Mouse (Mus musculus) kidney, embryonic 15.5 days (tissue): ENCODE results near the gene Ddx43. TPM values are rescaled to one million over a fixed set of nuclear protein-coding genes. Genes with fewer than 3 reads are reported as not detected.
A peak's percentile ranks its signal among the peaks of the same experiment; 100 is the strongest.

Experiments used
- ATAC-seq: fragments of 200-750 bp; cut with Nextera tagmentation; replicated peaks from 2 replicates; pipeline ENCODE4 v1.8.0; 2017; ENCODE audit warnings: moderate TSS enrichment; ENCODE audit not compliant: low FRiP score
- H3K27ac ChIP-seq: fragments of 300-500 bp; sonication (generic); 2 replicates; pipeline ENCODE4 v1.5.1; 2015; ENCODE audit warnings: mild to moderate bottlenecking, inconsistent platforms
- H3K27me3 ChIP-seq: fragments of 300-500 bp; sonication (generic); 2 replicates; pipeline ENCODE4 v1.6.1; 2015; ENCODE audit warnings: inconsistent platforms
- H3K36me3 ChIP-seq: fragments of 300-500 bp; sonication (generic); 2 replicates; pipeline ENCODE4 v1.6.1; 2015; ENCODE audit warnings: inconsistent platforms
- H3K4me1 ChIP-seq: fragments of 300-500 bp; sonication (generic); 2 replicates; pipeline ENCODE4 v1.6.1; 2015; ENCODE audit warnings: inconsistent platforms
- H3K4me2 ChIP-seq: fragments of 300-500 bp; sonication (generic); 2 replicates; pipeline ENCODE4 v1.6.1; 2015; ENCODE audit warnings: moderate library complexity, mild to moderate bottlenecking, inconsistent platforms
- H3K4me3 ChIP-seq: fragments of 300-500 bp; sonication (generic); replicated peaks from 2 replicates; pipeline ENCODE4 v1.5.1; 2015; ENCODE audit warnings: mild to moderate bottlenecking, inconsistent platforms
- H3K9ac ChIP-seq: fragments of 300-500 bp; sonication (generic); 2 replicates; pipeline ENCODE4 v1.6.1; 2015; ENCODE audit warnings: mild to moderate bottlenecking, inconsistent platforms
- H3K9me3 ChIP-seq: fragments of 300-500 bp; sonication (generic); replicated peaks from 2 replicates; pipeline ENCODE4 v1.6.1; 2016; ENCODE audit warnings: inconsistent platforms
- WGBS: fragments of 180-500 bp; shearing (Covaris S2); methylation state at CpG from one replicate; pipeline ENCODE4 v1.1.7; 2015; ENCODE audit warnings: mixed read lengths; 5-methylcytosine and 5-hydroxymethylcytosine counted together
- polyA plus RNA-seq: library from polyadenylated mRNA; unstranded; fragments of >200 nt; fragmentation: Nextera tagmentation; extraction: Ambion mirVana; gene quantifications from 2 replicates; pipeline ENCODE4 v1.2.1, GENCODE M21; 2015

Ddx43 gene
- polyA plus RNA-seq, 1 experiment from 2014 or later, result 0.31 TPM

- no peak overlapping the region for H3K9ac ChIP-seq
- H3K4me3 ChIP-seq, result no peak overlapping the region
- peaks cover 12% of the 10 kb centered on the region for H3K4me1 ChIP-seq
- H3K36me3 ChIP-seq, result no peaks in the 10 kb centered on the region
- 51% methylated on average over 6 of the region's 6 CpGs for WGBS
- no peaks in the 10 kb centered on the region for H3K9me3 ChIP-seq
- H3K27me3 ChIP-seq, result no peaks in the 10 kb centered on the region
- peak overlapping the region; percentile 65; the same call in 1 of the 2 replicates for H3K4me2 ChIP-seq
- no peak overlapping the region for H3K27ac ChIP-seq
- 0 out of 2 replicates have a peak, but pooled peaks have one; percentile 27 for ATAC-seq
These were observed 32.6 kb downstream of the Ddx43 start for GRCm38 (mm10) chr9:78428185-78428584.

- no peak overlapping the region for H3K4me3 ChIP-seq
- H3K27ac ChIP-seq, result no peak overlapping the region
- 0 out of 2 replicates have a peak, but pooled peaks have one; percentile 15 for ATAC-seq
- peaks cover 12% of the 10 kb centered on the region for H3K4me1 ChIP-seq
- no peaks in the 10 kb centered on the region for H3K36me3 ChIP-seq
- H3K27me3 ChIP-seq, result no peaks in the 10 kb centered on the region
- no peaks in the 10 kb centered on the region for H3K9me3 ChIP-seq
- no peak overlapping the region for H3K4me2 ChIP-seq
- WGBS, result 83% methylated on average over 4 of the region's 4 CpGs
- no peak overlapping the region for H3K9ac ChIP-seq
These were observed 33.4 kb downstream of the Ddx43 start for GRCm38 (mm10) chr9:78428870-78429432.

- no peak for ATAC-seq
- WGBS, result 53% methylated on average over 2 of the region's 2 CpGs
These were observed 34.0 kb downstream of the Ddx43 start for GRCm38 (mm10) chr9:78429551-78429950.

GRCm38 (mm10) chr9:78430486-78430885 is 34.9 kb downstream of the Ddx43 start:
- no peak for ATAC-seq
- H3K27me3 ChIP-seq, result no peaks in the 10 kb centered on the region
- H3K9me3 ChIP-seq, result no peaks in the 10 kb centered on the region
- H3K27ac ChIP-seq, result no peak overlapping the region
- no peak overlapping the region for H3K4me3 ChIP-seq
- no peak overlapping the region for H3K4me2 ChIP-seq
- H3K9ac ChIP-seq, result no peak overlapping the region
- WGBS, result 65% methylated on average over 6 of the region's 6 CpGs
- H3K36me3 ChIP-seq, result no peaks in the 10 kb centered on the region
- peaks cover 12% of the 10 kb centered on the region for H3K4me1 ChIP-seq

More at GRCm38 (mm10) chr9:78429551-78429950, 34.0 kb downstream of the Ddx43 start:
- Histone ChIP-seq H3K4me1 (peaks cover 12% of the 10 kb centered on the region), H3K27me3 (no peaks in the 10 kb centered on the region), H3K9me3 (no peaks in the 10 kb centered on the region), H3K4me3 (no peak overlapping the region), H3K36me3 (no peaks in the 10 kb centered on the region), H3K27ac (no peak overlapping the region), H3K9ac (no peak overlapping the region), H3K4me2 (no peak overlapping the region)

- no peaks in the 10 kb centered on the region for H3K9me3 ChIP-seq
- no peak overlapping the region for H3K9ac ChIP-seq
- H3K4me3 ChIP-seq, result no peak overlapping the region
- no peaks in the 10 kb centered on the region for H3K36me3 ChIP-seq
- H3K4me1 ChIP-seq, result peaks cover 10% of the 10 kb centered on the region
- no peak for ATAC-seq
- H3K27me3 ChIP-seq, result no peaks in the 10 kb centered on the region
- no peak overlapping the region for H3K27ac ChIP-seq
- H3K4me2 ChIP-seq, result no peak overlapping the region
- WGBS, result 91% methylated on average over 5 of the region's 5 CpGs
These were observed 36.9 kb downstream of the Ddx43 start for GRCm38 (mm10) chr9:78432471-78432870.

DNA sequence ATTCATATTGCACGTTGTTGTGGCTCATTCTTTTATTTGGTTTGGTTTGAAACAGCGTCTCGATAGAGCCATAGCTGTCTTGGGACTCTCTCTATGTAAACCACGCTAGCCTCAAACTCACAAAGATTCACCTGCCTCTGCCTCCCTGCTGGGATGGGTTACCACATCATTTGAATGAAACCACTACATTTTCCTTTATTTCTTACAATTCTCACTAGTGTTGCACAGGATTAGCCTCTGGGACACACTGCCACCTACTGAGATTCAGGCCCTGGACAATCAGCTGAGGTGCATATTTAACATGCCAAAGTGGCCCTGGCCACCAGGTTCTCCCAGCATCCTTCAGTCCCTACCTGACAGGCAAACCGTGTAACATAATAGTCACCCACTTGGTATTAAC is 43.8 kb downstream of the Ddx43 start:
- H3K36me3 ChIP-seq, result no peaks in the 10 kb centered on the region
- H3K9me3 ChIP-seq, result no peaks in the 10 kb centered on the region
- peaks cover 53% of the 10 kb centered on the region for H3K27me3 ChIP-seq
- no peak for ATAC-seq
- H3K4me2 ChIP-seq, result no peak overlapping the region
- H3K27ac ChIP-seq, result no peak overlapping the region
- H3K9ac ChIP-seq, result no peak overlapping the region
- WGBS, result 70% methylated on average over 5 of the region's 5 CpGs
- peaks cover 20% of the 10 kb centered on the region for H3K4me1 ChIP-seq
- H3K4me3 ChIP-seq, result no peak overlapping the region

DNA sequence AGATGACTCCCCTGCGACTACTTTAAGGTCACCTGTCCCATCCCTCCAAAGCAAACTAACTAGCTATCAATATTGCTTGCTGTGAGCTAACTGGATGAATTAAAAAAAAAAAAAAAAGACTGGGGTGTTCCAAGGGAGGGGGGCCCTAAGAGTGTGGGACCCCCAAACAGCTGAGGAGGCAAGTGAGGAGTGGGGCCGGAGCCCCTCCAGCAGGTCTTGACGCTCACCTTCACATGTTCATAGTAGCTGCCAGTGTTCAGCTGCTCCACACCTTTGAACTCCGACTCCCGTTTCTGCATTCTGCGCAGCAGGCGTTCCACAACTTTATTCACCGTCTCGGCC is 46.6 kb downstream of the Ddx43 start:
- Histone ChIP-seq H3K4me2 (peak overlapping the region; percentile 94), H3K9ac (peak overlapping the region; percentile 58), H3K36me3 (no peaks in the 10 kb centered on the region), H3K4me1 (peaks cover 20% of the 10 kb centered on the region), H3K9me3 (no peaks in the 10 kb centered on the region), H3K27me3 (peaks cover 78% of the 10 kb centered on the region), H3K4me3 (peak overlapping the region; percentile 57), H3K27ac (no peak overlapping the region)
- ATAC-seq, result peak; percentile 37; the same call in 1 of the 2 replicates
- 4% methylated on average over 9 of the region's 9 CpGs for WGBS

DNA sequence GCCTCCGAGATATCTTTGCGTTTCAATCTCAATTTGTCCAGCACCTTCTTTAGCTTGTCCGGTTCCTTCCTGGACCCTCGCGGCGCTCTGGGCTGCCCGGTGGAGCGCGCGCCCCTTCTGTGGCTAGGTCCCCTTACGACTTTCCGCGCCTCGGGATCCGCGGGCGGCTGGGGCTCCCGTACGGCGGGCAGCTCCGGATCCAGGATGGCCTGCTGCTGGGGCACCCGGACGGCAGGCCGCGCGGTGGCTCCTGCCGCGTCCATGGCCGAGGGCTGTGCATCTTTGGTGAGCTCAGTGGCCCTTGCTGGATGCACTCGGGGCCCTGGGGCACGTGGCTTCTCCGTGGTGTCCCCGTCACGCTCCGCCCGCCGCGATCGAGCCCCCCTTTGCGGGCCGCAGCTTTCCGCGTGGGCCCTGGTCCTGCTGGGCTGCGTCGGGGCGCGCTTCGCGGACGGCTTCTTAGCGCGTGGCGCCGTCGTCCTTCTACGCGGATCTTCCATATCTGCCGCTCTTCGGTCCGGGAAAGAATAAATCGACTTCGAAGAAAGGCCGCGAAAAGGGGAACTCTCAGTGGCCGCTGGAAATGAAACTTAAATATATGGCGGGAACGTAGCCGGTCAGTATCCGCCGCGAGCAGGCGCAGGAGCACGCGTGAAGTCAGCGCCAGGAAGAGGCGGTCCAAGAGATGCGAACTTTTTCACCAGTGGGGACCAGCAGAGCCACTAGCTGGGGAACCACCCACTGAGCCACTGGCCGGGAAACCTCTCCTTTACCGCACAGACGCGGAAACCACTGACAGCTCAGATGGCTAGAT is 47.2 kb downstream of the Ddx43 start, which contains the start of gene Cgas:
Gene Cgas, minus strand, starts transcription at position 659 of the 814 bp plus-strand sequence.
- Histone ChIP-seq H3K9ac (peak within 1 kb of the TSS; percentile 58), H3K4me2 (peak within 1 kb of the TSS; percentile 94), H3K4me1 (peaks cover 20% of the 10 kb centered on the region), H3K27me3 (peaks cover 78% of the 10 kb centered on the region), H3K27ac (no peak within 1 kb of the TSS), H3K36me3 (no peaks in the 10 kb centered on the region), H3K9me3 (no peaks in the 10 kb centered on the region), H3K4me3 (peak within 1 kb of the TSS; percentile 57)
- under 1% methylated on average over 81 of the region's 81 CpGs for WGBS
- peak; percentile 63 for ATAC-seq

GRCm38 (mm10) chr9:78447606-78447972 is 52.0 kb downstream of the Ddx43 start:
- peak overlapping the region; percentile 98 for H3K4me3 ChIP-seq
- peak overlapping the region; percentile 94 for H3K9ac ChIP-seq
- no peaks in the 10 kb centered on the region for H3K9me3 ChIP-seq
- H3K36me3 ChIP-seq, result peaks cover 26% of the 10 kb centered on the region
- peak overlapping the region; percentile 92; the same call in 1 of the 2 replicates for H3K27ac ChIP-seq
- H3K27me3 ChIP-seq, result peaks cover 44% of the 10 kb centered on the region
- WGBS, result 24% methylated on average over 9 of the region's 9 CpGs
- ATAC-seq, result no peak
- H3K4me2 ChIP-seq, result peak overlapping the region; percentile 70
- H3K4me1 ChIP-seq, result peaks cover 22% of the 10 kb centered on the region

GRCm38 (mm10) chr9:78447973-78448873 is 52.6 kb downstream of the Ddx43 start, which contains the start of the genes Mto1 and Gm17324:
Gene Mto1, plus strand, starts transcription at chr9:78448208.
Gene Gm17324, minus strand, starts transcription at chr9:78448786.
- H3K27me3 ChIP-seq, result peaks cover 37% of the 10 kb centered on the region
- no peaks in the 10 kb centered on the region for H3K9me3 ChIP-seq
- peak within 1 kb of the TSS; percentile 92 for H3K27ac ChIP-seq
- peak within 1 kb of the TSS; percentile 70 for H3K4me2 ChIP-seq
- peak within 1 kb of the TSS; percentile 98 for H3K4me3 ChIP-seq
- H3K36me3 ChIP-seq, result peaks cover 32% of the 10 kb centered on the region
- peak; percentile 95 for ATAC-seq
- under 1% methylated on average over 96 of the region's 96 CpGs for WGBS
- H3K9ac ChIP-seq, result peak within 1 kb of the TSS; percentile 94
- peaks cover 16% of the 10 kb centered on the region for H3K4me1 ChIP-seq

DNA sequence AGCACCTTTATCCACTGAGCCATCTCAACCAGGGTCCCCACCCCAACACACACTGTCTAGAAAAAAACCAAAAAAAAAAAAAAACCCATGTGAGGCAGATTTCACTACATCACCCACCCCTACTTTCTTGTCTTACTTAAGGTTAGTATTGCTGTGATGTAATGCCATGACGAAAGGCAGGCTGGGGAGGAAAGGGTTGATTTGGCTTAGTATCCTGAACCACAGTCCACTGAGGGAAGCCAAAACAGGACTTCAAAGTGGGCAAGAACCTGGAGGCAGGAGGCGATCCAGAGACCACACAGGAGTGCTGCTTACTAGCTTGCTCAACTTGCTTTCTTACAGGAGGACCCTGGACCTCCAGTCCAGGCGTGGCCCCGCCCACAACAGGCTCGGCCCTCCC is 54.8 kb downstream of the Ddx43 start:
- WGBS, result 81% methylated on average over 5 of the region's 5 CpGs

More for the DNA sequence above, 54.8 kb downstream of the Ddx43 start:
- Histone ChIP-seq H3K9me3 (no peaks in the 10 kb centered on the region), H3K36me3 (peaks cover 51% of the 10 kb centered on the region), H3K4me1 (peaks cover 11% of the 10 kb centered on the region), H3K9ac (no peak overlapping the region), H3K4me3 (no peak overlapping the region), H3K27ac (no peak overlapping the region), H3K27me3 (peaks cover 18% of the 10 kb centered on the region), H3K4me2 (no peak overlapping the region)
- ATAC-seq, result no peak
